Mouse (Mus musculus) MEL (cell line): ENCODE data around the gene Cage1. TPM values are rescaled to one million over a fixed set of nuclear protein-coding genes. Genes with fewer than 3 reads are reported as not detected.

ENCODE experiments used
- DNase-seq: peaks from one replicate; pipeline ENCODE4 v3.0.0; 2011; ENCODE audit warnings: low read depth, low spot score
- H3K27ac ChIP-seq: 2 replicates; pipeline ENCODE4 v1.5.1; 2012; ENCODE audit warnings: low read depth, mild to moderate bottlenecking, control low read depth, low read length, moderate library complexity; ENCODE audit not compliant: control insufficient read depth
- H3K27me3 ChIP-seq, 2 experiments: fragments of 150-350 bp in 1 of 2; sonication (generic) in 1 of 2; 2 replicates each; pipeline ENCODE4 v1.6.1; 2012; ENCODE audit warnings: low read length in 2 of 2, mild to moderate bottlenecking in 2 of 2, improper control_type of control experiment in 1 of 2, moderate library complexity in 1 of 2; ENCODE audit not compliant: insufficient read depth in 2 of 2, control insufficient read depth in 1 of 2
- H3K36me3 ChIP-seq, 2 experiments: 2 replicates each; pipeline ENCODE4 v1.6.1; 2012 to 2014; ENCODE audit warnings: low read length in 2 of 2, improper control_type of control experiment in 1 of 2, inconsistent platforms in 1 of 2, mild to moderate bottlenecking in 1 of 2; ENCODE audit not compliant: insufficient read depth in 2 of 2, control insufficient read depth in 1 of 2
- H3K4me1 ChIP-seq, 2 experiments: fragments of 150-350 bp in 1 of 2; sonication (generic) in 1 of 2; 2 replicates each; pipeline ENCODE4 v1.6.1; 2012; ENCODE audit warnings: low read length in 2 of 2, improper control_type of control experiment in 1 of 2, mild to moderate bottlenecking in 1 of 2; ENCODE audit not compliant: insufficient read depth in 2 of 2, control insufficient read depth in 1 of 2
- H3K4me3 ChIP-seq, 2 experiments: fragments of 150-350 bp in 1 of 2; sonication (generic) in 1 of 2; 2 replicates each; pipeline ENCODE4 v1.5.1; 2012; ENCODE audit warnings: low read depth in 2 of 2, low read length in 2 of 2, mild to moderate bottlenecking in 2 of 2, moderate library complexity in 2 of 2, control low read depth in 1 of 2, improper control_type of control experiment in 1 of 2; ENCODE audit not compliant: control insufficient read depth in 1 of 2, insufficient read depth in 1 of 2
- H3K79me2 ChIP-seq: 2 replicates; pipeline ENCODE4 v1.6.1; 2012; ENCODE audit warnings: mild to moderate bottlenecking, low read length, moderate library complexity; ENCODE audit not compliant: control insufficient read depth, poor library complexity, insufficient read depth
- H3K9ac ChIP-seq: 2 replicates; pipeline ENCODE4 v1.6.1; 2012; ENCODE audit warnings: low read depth, mild to moderate bottlenecking, control low read depth, low read length, moderate library complexity; ENCODE audit not compliant: control insufficient read depth, poor library complexity, severe bottlenecking
- H3K9me3 ChIP-seq: fragments of 150-350 bp; sonication (generic); replicated peaks from 2 replicates; pipeline ENCODE4 v1.6.1; 2012; ENCODE audit warnings: mild to moderate bottlenecking, low read length, improper control_type of control experiment, moderate library complexity; ENCODE audit not compliant: insufficient read depth
- BHLHE40 ChIP-seq: IDR thresholded peaks from 2 replicates; pipeline ENCODE4 v1.6.1; 2012; ENCODE audit warnings: low read depth, mild to moderate bottlenecking, inconsistent platforms, low read length, improper control_type of control experiment, borderline replicate concordance
- CHD1 ChIP-seq: IDR thresholded peaks from 2 replicates; pipeline ENCODE4 v1.6.1; 2012; ENCODE audit warnings: low read depth, mild to moderate bottlenecking, inconsistent platforms, low read length, improper control_type of control experiment
- CHD2 ChIP-seq: IDR thresholded peaks from 2 replicates; pipeline ENCODE4 v1.6.1; 2011; ENCODE audit warnings: low read length, improper control_type of control experiment
- CTCF ChIP-seq, 3 experiments: IDR thresholded peaks in 2 of 3; conservative IDR thresholded peaks in 1 of 3; 2 replicates each; pipeline ENCODE4 v1.5.1; 2011 to 2012; ENCODE audit warnings: low read length in 3 of 3, low read depth in 2 of 3, mild to moderate bottlenecking in 2 of 3, improper control_type of control experiment in 1 of 3, inconsistent platforms in 1 of 3, mixed read lengths in 1 of 3, moderate library complexity in 1 of 3; ENCODE audit not compliant: control insufficient read depth in 1 of 3, insufficient read depth in 1 of 3, poor library complexity in 1 of 3, severe bottlenecking in 1 of 3
- E2F4 ChIP-seq: IDR thresholded peaks from 2 replicates; pipeline ENCODE4 v1.6.1; 2011; ENCODE audit warnings: low read depth, low read length, improper control_type of control experiment, borderline replicate concordance
- ELF1 ChIP-seq: IDR thresholded peaks from 2 replicates; pipeline ENCODE4 v1.6.1; 2014; ENCODE audit warnings: low read depth, mild to moderate bottlenecking, inconsistent platforms, low read length, improper control_type of control experiment, moderate library complexity
- ETS1 ChIP-seq: IDR thresholded peaks from 2 replicates; pipeline ENCODE4 v1.6.1; 2012; ENCODE audit warnings: low read depth, mild to moderate bottlenecking, inconsistent platforms, low read length, improper control_type of control experiment, moderate library complexity
- GATA1 ChIP-seq: IDR thresholded peaks from 2 replicates; pipeline ENCODE4 v1.6.1; 2011; ENCODE audit warnings: low read depth, low read length, improper control_type of control experiment
- HCFC1 ChIP-seq: IDR thresholded peaks from 2 replicates; pipeline ENCODE4 v1.6.1; 2012; ENCODE audit warnings: low read depth, mild to moderate bottlenecking, inconsistent platforms, low read length, improper control_type of control experiment, moderate library complexity
- KAT2A ChIP-seq: conservative IDR thresholded peaks from 2 replicates; pipeline ENCODE4 v1.6.1; 2012; ENCODE audit warnings: low read depth, low read length, improper control_type of control experiment, inconsistent platforms
- MAFK ChIP-seq: IDR thresholded peaks from 2 replicates; pipeline ENCODE4 v1.6.1; 2011; ENCODE audit warnings: low read depth, mild to moderate bottlenecking, low read length, improper control_type of control experiment, borderline replicate concordance
- MAZ ChIP-seq: IDR thresholded peaks from 2 replicates; pipeline ENCODE4 v1.6.1; 2012; ENCODE audit warnings: low read depth, mild to moderate bottlenecking, inconsistent platforms, low read length, improper control_type of control experiment
- MEF2A ChIP-seq: IDR thresholded peaks from 2 replicates; pipeline ENCODE4 v1.6.1; 2014; ENCODE audit warnings: low read depth, mild to moderate bottlenecking, inconsistent platforms, low read length, improper control_type of control experiment; ENCODE audit not compliant: poor library complexity, insufficient replicate concordance, severe bottlenecking; ENCODE audit errors: extremely low read depth
- MXI1 ChIP-seq: IDR thresholded peaks from 2 replicates; pipeline ENCODE4 v1.6.1; 2011; ENCODE audit warnings: mild to moderate bottlenecking, low read depth, low read length, improper control_type of control experiment
- MYC ChIP-seq: IDR thresholded peaks from 2 replicates; pipeline ENCODE4 v1.6.1; 2011; ENCODE audit warnings: low read depth, mild to moderate bottlenecking, low read length, improper control_type of control experiment, moderate library complexity
- NELFE ChIP-seq: IDR thresholded peaks from 2 replicates; pipeline ENCODE4 v1.6.1; 2011; ENCODE audit warnings: low read depth, low read length, improper control_type of control experiment
- POLR2A ChIP-seq, 2 experiments: IDR thresholded peaks; 2 replicates each; pipeline ENCODE4 v1.6.1; 2011 to 2012; ENCODE audit warnings: low read length in 2 of 2, mild to moderate bottlenecking in 2 of 2, control low read depth in 1 of 2, improper control_type of control experiment in 1 of 2, low read depth in 1 of 2, moderate library complexity in 1 of 2; ENCODE audit not compliant: control insufficient read depth in 1 of 2, insufficient read depth in 1 of 2, poor library complexity in 1 of 2
- POLR2AphosphoS2 ChIP-seq: IDR thresholded peaks from 2 replicates; pipeline ENCODE4 v1.6.1; 2011; ENCODE audit warnings: low read length, improper control_type of control experiment
- POLR2AphosphoS5 ChIP-seq: IDR thresholded peaks from 2 replicates; pipeline ENCODE4 v1.6.1; 2012; ENCODE audit warnings: low read depth, borderline replicate concordance, mild to moderate bottlenecking, inconsistent platforms, low read length, moderate library complexity, mixed read lengths
- RCOR1 ChIP-seq: IDR thresholded peaks from 2 replicates; pipeline ENCODE4 v1.6.1; 2012; ENCODE audit warnings: low read depth, mild to moderate bottlenecking, inconsistent platforms, low read length, improper control_type of control experiment
- SMC3 ChIP-seq: IDR thresholded peaks from 2 replicates; pipeline ENCODE4 v1.6.1; 2011; ENCODE audit warnings: low read depth, low read length, improper control_type of control experiment
- TBP ChIP-seq: IDR thresholded peaks from 2 replicates; pipeline ENCODE4 v1.8.0; 2011; ENCODE audit warnings: low read depth, low read length, improper control_type of control experiment
- UBTF ChIP-seq: IDR thresholded peaks from 2 replicates; pipeline ENCODE4 v1.6.1; 2012; ENCODE audit warnings: low read depth, mild to moderate bottlenecking, inconsistent platforms, low read length, improper control_type of control experiment, moderate library complexity, borderline replicate concordance; ENCODE audit not compliant: insufficient read depth
- USF1 ChIP-seq: IDR thresholded peaks from 2 replicates; pipeline ENCODE4 v1.6.1; 2014; ENCODE audit warnings: low read depth, mild to moderate bottlenecking, inconsistent platforms, low read length, improper control_type of control experiment, moderate library complexity
- USF2 ChIP-seq, 2 experiments: IDR thresholded peaks; 2 replicates each; pipeline ENCODE4 v1.6.1; 2011 to 2012; ENCODE audit warnings: improper control_type of control experiment in 2 of 2, low read length in 2 of 2, borderline replicate concordance in 1 of 2, inconsistent platforms in 1 of 2, low read depth in 1 of 2, mild to moderate bottlenecking in 1 of 2; ENCODE audit not compliant: insufficient read depth in 1 of 2
- ZKSCAN1 ChIP-seq: IDR thresholded peaks from 2 replicates; pipeline ENCODE4 v1.6.1; 2012; ENCODE audit warnings: low read depth, mild to moderate bottlenecking, inconsistent platforms, low read length, improper control_type of control experiment, moderate library complexity
- ZMIZ1 ChIP-seq: IDR thresholded peaks from 2 replicates; pipeline ENCODE4 v1.6.1; 2012; ENCODE audit warnings: low read depth, mild to moderate bottlenecking, inconsistent platforms, low read length, improper control_type of control experiment, moderate library complexity
- ZNF384 ChIP-seq: IDR thresholded peaks from 2 replicates; pipeline ENCODE4 v1.6.1; 2012; ENCODE audit warnings: low read depth, mild to moderate bottlenecking, inconsistent platforms, low read length, improper control_type of control experiment
- polyA plus RNA-seq, 2 experiments: library from polyadenylated mRNA; stranded (reverse) in 1 of 2; unstranded in 1 of 2; fragments of >175 nt in 1 of 2; fragments of >200 nt in 1 of 2; gene quantifications; 2 replicates each; pipeline versions ENCODE4 v1.2.1 to v1.2.4; 2012; ENCODE audit warnings: low replicate concordance in 2 of 2, low read depth in 1 of 2; ENCODE audit not compliant: insufficient read length in 2 of 2, insufficient read depth in 1 of 2, missing spikeins in 1 of 2
- total RNA-seq: library from RNA; depleted of rRNA; stranded (reverse); fragments of 300-350 nt; gene quantifications from 2 replicates; pipeline ENCODE4 v1.2.3, GENCODE M21; 2012

Gene Cage1
- total and polyA plus RNA-seq, 3 experiments = 0.78 to 1.0 TPM; not detected in 1

DNA sequence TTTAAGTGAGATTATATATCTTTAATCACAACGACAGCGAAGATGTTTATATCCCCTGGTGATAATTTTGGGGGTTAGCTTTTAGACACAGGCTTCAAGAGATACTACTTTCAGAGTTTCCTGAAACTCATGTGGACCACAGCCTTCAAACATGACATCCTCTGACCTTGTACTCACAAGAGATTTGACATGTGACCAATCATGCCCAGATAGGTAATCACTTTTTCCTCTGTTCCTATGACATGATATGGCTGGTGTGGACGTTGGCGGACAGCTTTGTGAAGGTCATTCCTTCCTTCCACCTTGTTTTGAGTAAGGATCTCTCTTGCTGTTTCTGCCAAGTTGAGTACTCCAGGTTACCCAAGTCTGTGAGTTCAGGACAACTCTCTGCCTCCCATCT, 8.5 kb downstream of the Cage1 start:
- Histone ChIP-seq H3K27me3 (no peaks in the 10 kb centered on the region), H3K9me3 (no peaks in the 10 kb centered on the region), H3K9ac (peak overlapping the region; percentile 39), H3K79me2 (no peaks in the 10 kb centered on the region), H3K4me3 (peak overlapping the region in 1 of 2 experiments; percentile 60; a peak in 2 of 4 replicates), H3K36me3 (peaks cover 0 to 14% of the 10 kb centered on the region in 2 experiments; a peak in 2 of 4 replicates), H3K27ac (peak overlapping the region; percentile 43)
- no peak for DNase-seq
- TF ChIP-seq UBTF = no peak
- no peak for TF ChIP-seq NELFE
- TF ChIP-seq CTCF (IDR thresholded peaks at IDR 0.05 in 2 of 3, conservative IDR thresholded peaks at IDR 0.05 in 1 of 3; ENCODE audit: control insufficient read depth in 1 of 3, insufficient read depth in 1 of 3, low read depth in 2 of 3, low read length in 3 of 3, poor library complexity in 1 of 3, severe bottlenecking in 1 of 3) = no peak
- 0 out of 2 replicates have a peak, but pooled peaks have one; percentile 7 for TF ChIP-seq USF1
- no peak for TF ChIP-seq MYC
- no peak for TF ChIP-seq MEF2A
- TF ChIP-seq, all 39 proteins: peak for 1
- peaks cover 3 to 4% of the 10 kb centered on the region in 2 experiments; a peak in 3 of 4 replicates for H3K4me1 ChIP-seq

DNA sequence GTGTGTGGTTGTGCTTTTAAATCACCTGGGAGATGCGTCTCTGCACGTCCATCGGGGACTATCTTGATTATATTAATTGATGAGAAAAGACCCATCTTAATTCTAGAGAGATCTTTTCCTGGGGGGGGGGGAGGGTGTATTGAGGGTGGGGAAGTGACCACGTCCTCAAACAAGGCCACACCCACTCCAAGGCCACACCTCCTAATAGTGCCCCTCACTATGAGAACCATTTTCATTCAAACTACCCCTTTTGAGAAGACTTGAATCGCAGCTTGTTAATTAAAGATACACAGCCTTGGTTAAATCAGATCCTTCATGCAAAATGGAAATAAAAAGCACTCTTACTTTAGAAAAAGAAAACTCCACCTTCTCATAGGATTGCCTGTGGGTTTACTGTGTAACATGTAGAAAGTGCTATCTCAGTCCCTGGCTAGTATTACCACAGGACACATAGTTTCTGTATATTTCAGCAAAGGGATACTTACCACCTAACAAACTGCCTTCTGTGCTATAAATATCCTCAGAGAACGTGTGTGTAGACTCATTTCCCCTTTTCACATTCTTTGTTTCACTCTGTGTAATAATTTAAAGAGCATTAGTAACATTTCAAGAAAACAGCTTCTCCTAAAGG, 9.1 kb downstream of the Cage1 start:
- H3K36me3 ChIP-seq = peaks cover 0 to 14% of the 10 kb centered on the region in 2 experiments; a peak in 2 of 4 replicates
- peak; percentile 68 for DNase-seq
- no peaks in the 10 kb centered on the region for H3K27me3 ChIP-seq
- H3K79me2 ChIP-seq = no peaks in the 10 kb centered on the region
- H3K9me3 ChIP-seq = no peaks in the 10 kb centered on the region
- H3K9ac ChIP-seq = peak overlapping the region; percentile 39
- peak overlapping the region; percentile 43 for H3K27ac ChIP-seq
- H3K4me1 ChIP-seq = peaks cover 3 to 4% of the 10 kb centered on the region in 2 experiments; a peak in 3 of 4 replicates
- peak overlapping the region in 1 of 2 experiments; percentile 60; a peak in 2 of 4 replicates for H3K4me3 ChIP-seq
- TF ChIP-seq NELFE (no peak), TBP (no peak), MEF2A (peak; percentile 83; the same call in 1 of the 2 replicates), MYC (no peak), POLR2AphosphoS2 (no peak), UBTF (no peak), KAT2A (no peak), USF1 (no peak), ETS1 (0 out of 2 replicates have a peak, but pooled peaks have one; percentile 39), SMC3 (no peak), MXI1 (no peak), ZNF384 (no peak), GATA1 (no peak), CHD2 (no peak), E2F4 (no peak), USF2 (IDR thresholded peaks at IDR 0.05; ENCODE audit: borderline replicate concordance in 1 of 2, insufficient read depth in 1 of 2, low read depth in 1 of 2, low read length in 2 of 2) (no peak), BHLHE40 (no peak; the same call in 1 of the 2 replicates), HCFC1 (0 out of 2 replicates have a peak, but pooled peaks have one; percentile 10), ELF1 (no peak), ZMIZ1 (no peak), POLR2A (IDR thresholded peaks at IDR 0.05; ENCODE audit: control insufficient read depth in 1 of 2, insufficient read depth in 1 of 2, low read depth in 1 of 2, low read length in 2 of 2, poor library complexity in 1 of 2) (no peak), ZKSCAN1 (no peak), MAZ (no peak), CHD1 (no peak), RCOR1 (peak; percentile 40; the same call in 1 of the 2 replicates), MAFK (no peak), POLR2AphosphoS5 (no peak)
